Mouse (Mus musculus): Measurements from ENCODE around the gene Neb. TPM values are rescaled to one million over a fixed set of nuclear protein-coding genes. Genes with fewer than 3 reads are reported as not detected.

Gene Neb
- polyA plus RNA-seq (2015; fragmentation: Nextera tagmentation; extraction: Ambion mirVana), result 2.5 and 3.9 TPM in 2 replicates

GRCm38 (mm10) chr2:52378448-52378804 is at the start of gene Neb:
Gene Neb, minus strand, starts transcription at chr2:52378474.
- Histone ChIP-seq H3K4me3 (no peak within 1 kb of the TSS), H3K27ac (no peak within 1 kb of the TSS), H3K4me2 (peak within 1 kb of the TSS; percentile 34), H3K4me1 (replicated peaks) (0 out of 2 replicates have a peak, but pooled peaks cover 2% of the 10 kb centered on the region), H3K36me3 (no peaks in the 10 kb centered on the region), H3K9ac (no peak within 1 kb of the TSS), H3K27me3 (no peaks in the 10 kb centered on the region), H3K9me3 (replicated peaks) (no peaks in the 10 kb centered on the region)
- ATAC-seq (replicated peaks; ENCODE audit: insufficient number of reproducible peaks, insufficient read depth, low FRiP score, low read depth), result peak; percentile 55; the same call in 1 of the 2 replicates
- 49% methylated on average over 7 of the region's 7 CpGs for WGBS

GRCm38 (mm10) chr2:52427383-52427782 is 49.1 kb upstream of the Neb start:
- Histone ChIP-seq H3K36me3 (no peaks in the 10 kb centered on the region), H3K9ac (no peak overlapping the region), H3K4me3 (no peak overlapping the region), H3K27ac (no peak overlapping the region), H3K4me2 (no peak overlapping the region), H3K9me3 (replicated peaks) (no peaks in the 10 kb centered on the region), H3K4me1 (replicated peaks) (peaks cover 5% of the 10 kb centered on the region), H3K27me3 (no peaks in the 10 kb centered on the region)
- no peak for ATAC-seq (replicated peaks; ENCODE audit: insufficient number of reproducible peaks, insufficient read depth, low FRiP score, low read depth)
- WGBS, result 66% methylated on average over 3 of the region's 3 CpGs

DNA sequence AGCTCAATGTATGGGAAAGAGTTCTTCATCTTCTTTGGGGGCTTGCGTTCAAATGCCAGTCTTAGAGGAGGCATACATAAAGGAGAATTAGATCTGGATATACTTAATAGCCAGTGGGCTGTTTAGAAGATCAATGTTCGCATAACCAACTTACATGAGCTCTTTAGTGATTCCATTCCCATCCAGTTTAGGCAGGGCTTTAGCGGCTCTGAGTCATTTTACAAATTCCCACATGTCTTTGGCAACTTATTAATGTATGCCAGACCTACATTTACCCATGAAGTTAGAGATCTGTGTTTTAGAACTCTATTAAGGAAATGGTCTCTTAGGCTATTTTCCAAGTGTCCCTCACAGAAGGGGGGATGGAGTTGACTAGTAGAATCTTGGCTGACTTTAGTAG is 47.8 kb upstream of the Neb start:
- no peak for ATAC-seq (replicated peaks; ENCODE audit: insufficient number of reproducible peaks, insufficient read depth, low FRiP score, low read depth)
- H3K4me3 ChIP-seq, result peak overlapping the region; percentile 91; the same call in 1 of the 2 replicates
- whole genome bisulfite sequencing, result 90% methylated on average over 3 of the region's 3 CpGs
- H3K4me1 ChIP-seq (replicated peaks), result peaks cover 15% of the 10 kb centered on the region
- peak overlapping the region; percentile 67; the same call in 1 of the 2 replicates for H3K4me2 ChIP-seq
- H3K27me3 ChIP-seq, result no peaks in the 10 kb centered on the region
- no peaks in the 10 kb centered on the region for H3K9me3 ChIP-seq (replicated peaks)
- H3K27ac ChIP-seq, result no peak overlapping the region
- H3K9ac ChIP-seq, result no peak overlapping the region
- H3K36me3 ChIP-seq, result no peaks in the 10 kb centered on the region

GRCm38 (mm10) chr2:52425523-52425795 is 47.2 kb upstream of the Neb start:
- no peaks in the 10 kb centered on the region for H3K36me3 ChIP-seq
- no peak for ATAC-seq (replicated peaks; ENCODE audit: insufficient number of reproducible peaks, insufficient read depth, low FRiP score, low read depth)
- 21% methylated on average over 10 of the region's 10 CpGs for WGBS
- H3K4me3 ChIP-seq, result peak overlapping the region; percentile 91
- H3K4me1 ChIP-seq (replicated peaks), result peaks cover 21% of the 10 kb centered on the region
- no peaks in the 10 kb centered on the region for H3K9me3 ChIP-seq (replicated peaks)
- peak overlapping the region; percentile 80 for H3K27ac ChIP-seq
- peak overlapping the region; percentile 67 for H3K4me2 ChIP-seq
- peak overlapping the region; percentile 60 for H3K9ac ChIP-seq
- H3K27me3 ChIP-seq, result no peaks in the 10 kb centered on the region

GRCm38 (mm10) chr2:52424747-52425522 is 46.7 kb upstream of the Neb start, which contains the start of gene Arl5a:
Gene Arl5a, minus strand, starts transcription at chr2:52424901.
- no peaks in the 10 kb centered on the region for H3K9me3 ChIP-seq (replicated peaks)
- under 1% methylated on average over 48 of the region's 57 CpGs for WGBS

DNA sequence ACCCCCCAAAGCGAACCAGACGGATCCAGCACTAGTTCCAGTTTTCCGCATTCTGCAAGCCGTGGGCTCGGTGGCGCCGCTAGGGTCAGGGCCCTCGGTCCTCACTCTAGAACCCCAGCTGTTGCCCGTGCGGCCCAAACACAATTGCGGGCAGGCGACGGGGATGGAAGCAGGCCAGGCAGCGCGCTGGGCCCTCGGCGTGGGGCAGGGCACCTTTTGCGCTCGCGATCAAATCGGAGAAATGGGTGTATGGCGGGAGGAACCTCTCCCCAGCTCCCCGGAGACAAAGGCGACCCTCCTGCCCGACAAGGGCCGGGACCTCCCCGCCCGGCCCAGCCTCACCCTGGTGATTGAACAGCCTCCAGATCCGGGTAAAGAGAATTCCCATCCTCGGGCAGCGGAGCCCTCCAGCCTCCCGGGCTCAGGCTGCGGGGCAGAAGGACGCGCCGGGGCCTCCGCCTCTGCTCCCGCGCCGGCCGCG is 46.0 kb upstream of the Neb start:
- ATAC-seq (replicated peaks; ENCODE audit: insufficient number of reproducible peaks, insufficient read depth, low FRiP score, low read depth), result peak; percentile 68
- H3K9ac ChIP-seq, result peak overlapping the region; percentile 85
- no peaks in the 10 kb centered on the region for H3K9me3 ChIP-seq (replicated peaks)
- peak overlapping the region; percentile 57 for H3K4me2 ChIP-seq
- H3K4me1 ChIP-seq (replicated peaks), result peaks cover 28% of the 10 kb centered on the region
- no peaks in the 10 kb centered on the region for H3K27me3 ChIP-seq
- peak overlapping the region; percentile 80 for H3K27ac ChIP-seq
- no peaks in the 10 kb centered on the region for H3K36me3 ChIP-seq
- WGBS, result under 1% methylated on average over 34 of the region's 42 CpGs
- peak overlapping the region; percentile 91 for H3K4me3 ChIP-seq

More at GRCm38 (mm10) chr2:52424747-52425522, 46.7 kb upstream of the Neb start, which contains the start of gene Arl5a:
- Histone ChIP-seq H3K4me1 (replicated peaks) (peaks cover 26% of the 10 kb centered on the region), H3K4me3 (peak within 1 kb of the TSS; percentile 91), H3K36me3 (no peaks in the 10 kb centered on the region), H3K4me2 (peak within 1 kb of the TSS; percentile 67), H3K27ac (peak within 1 kb of the TSS; percentile 80), H3K9ac (peak within 1 kb of the TSS; percentile 85), H3K27me3 (no peaks in the 10 kb centered on the region)
- peak; percentile 96 for ATAC-seq (replicated peaks; ENCODE audit: insufficient number of reproducible peaks, insufficient read depth, low FRiP score, low read depth)

DNA sequence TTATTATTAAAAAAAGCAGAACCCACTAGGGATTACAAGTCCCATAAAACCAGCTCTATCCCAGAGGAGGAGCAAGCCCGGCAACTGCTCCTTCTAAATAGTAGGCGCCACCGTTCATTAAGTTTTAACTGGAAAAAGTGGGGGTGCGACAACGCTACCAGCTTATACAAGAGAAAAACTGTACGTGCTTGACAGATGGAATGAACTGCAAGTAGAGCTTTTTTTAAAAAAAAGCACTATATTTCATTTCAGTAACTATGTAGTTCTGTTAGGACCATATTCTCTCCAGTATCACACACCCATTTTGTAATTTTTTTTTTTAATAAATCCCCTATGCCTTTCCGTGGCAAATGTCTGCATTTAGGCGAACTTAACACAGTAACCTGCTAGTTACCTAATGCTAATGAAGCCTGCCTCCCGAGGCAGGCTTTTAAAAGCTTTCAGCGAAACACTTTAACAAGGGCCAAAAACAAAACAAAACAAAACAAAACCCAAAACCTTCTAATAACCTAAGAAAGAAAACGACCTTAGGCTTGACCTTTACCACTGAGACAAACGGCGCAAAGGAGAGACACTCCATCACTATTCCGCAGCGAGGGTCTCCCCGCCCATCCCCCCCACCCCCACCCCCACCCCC is 45.5 kb upstream of the Neb start:
- 2% methylated on average over 16 of the region's 16 CpGs for WGBS
- ATAC-seq (replicated peaks; ENCODE audit: insufficient number of reproducible peaks, insufficient read depth, low FRiP score, low read depth), result no peak
- Histone ChIP-seq H3K9ac (peak overlapping the region; percentile 85), H3K4me3 (peak overlapping the region; percentile 91), H3K4me1 (replicated peaks) (peaks cover 34% of the 10 kb centered on the region), H3K36me3 (no peaks in the 10 kb centered on the region), H3K27me3 (no peaks in the 10 kb centered on the region), H3K9me3 (replicated peaks) (no peaks in the 10 kb centered on the region), H3K27ac (peak overlapping the region; percentile 80), H3K4me2 (peak overlapping the region; percentile 57)

DNA sequence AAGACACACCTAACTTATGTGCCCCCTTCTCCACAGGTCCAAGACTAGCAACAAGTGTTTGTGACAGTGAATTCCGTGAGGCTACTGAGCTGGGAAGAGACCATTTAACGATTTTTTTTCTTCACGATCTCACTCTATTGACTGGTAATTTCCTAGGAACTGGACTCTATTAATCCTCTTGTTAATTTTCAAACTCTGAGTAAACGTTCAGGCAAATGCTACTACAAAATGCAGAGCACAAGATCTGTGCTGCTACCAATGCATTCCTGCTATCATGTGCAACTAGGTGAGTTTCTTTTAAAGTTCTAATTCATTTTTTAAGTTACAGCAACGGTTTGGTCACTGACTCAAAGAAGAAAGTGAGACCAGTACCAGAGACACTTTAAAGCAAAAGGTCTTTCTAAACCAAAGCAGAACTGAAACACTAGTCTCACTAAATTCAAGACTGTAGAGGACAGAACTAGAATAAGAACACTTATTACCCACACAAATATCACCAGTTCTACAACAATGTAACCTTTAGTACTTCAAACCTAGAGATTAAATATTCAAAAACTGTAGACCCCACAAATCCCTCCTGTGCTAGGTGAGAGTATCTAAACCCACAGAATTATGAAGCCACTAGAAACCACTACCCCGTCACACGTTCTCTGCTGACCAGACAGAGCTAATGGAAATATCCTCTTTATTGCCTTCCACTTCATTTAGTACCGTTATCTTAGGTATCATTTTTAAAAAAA is 44.8 kb upstream of the Neb start:
- H3K4me1 ChIP-seq (replicated peaks), result peaks cover 37% of the 10 kb centered on the region

GRCm38 (mm10) chr2:52421197-52421596 is 42.9 kb upstream of the Neb start:
- WGBS, result 28% methylated on average over 6 of the region's 6 CpGs
- peak overlapping the region; percentile 39 for H3K27ac ChIP-seq
- peaks cover 37% of the 10 kb centered on the region for H3K4me1 ChIP-seq (replicated peaks)
- H3K9ac ChIP-seq, result no peak overlapping the region
- no peaks in the 10 kb centered on the region for H3K9me3 ChIP-seq (replicated peaks)
- H3K4me2 ChIP-seq, result peak overlapping the region; percentile 57
- no peak for ATAC-seq (replicated peaks; ENCODE audit: insufficient number of reproducible peaks, insufficient read depth, low FRiP score, low read depth)
- H3K36me3 ChIP-seq, result peaks cover 2% of the 10 kb centered on the region
- H3K4me3 ChIP-seq, result no peak overlapping the region
- H3K27me3 ChIP-seq, result no peaks in the 10 kb centered on the region

More for the DNA sequence above, 44.8 kb upstream of the Neb start:
- H3K9ac ChIP-seq, result peak overlapping the region; percentile 85
- peak overlapping the region; percentile 57 for H3K4me2 ChIP-seq
- ATAC-seq (replicated peaks; ENCODE audit: insufficient number of reproducible peaks, insufficient read depth, low FRiP score, low read depth), result no peak
- no peaks in the 10 kb centered on the region for H3K27me3 ChIP-seq
- WGBS, result 36% methylated on average over 8 of the region's 8 CpGs
- H3K36me3 ChIP-seq, result no peaks in the 10 kb centered on the region
- H3K4me3 ChIP-seq, result peak overlapping the region; percentile 91
- H3K27ac ChIP-seq, result peak overlapping the region; percentile 80; the same call in 1 of the 2 replicates
- no peaks in the 10 kb centered on the region for H3K9me3 ChIP-seq (replicated peaks)

GRCm38 (mm10) chr2:52420001-52420710 is 41.9 kb upstream of the Neb start:
- ATAC-seq (replicated peaks; ENCODE audit: insufficient number of reproducible peaks, insufficient read depth, low FRiP score, low read depth), result no peak
- Histone ChIP-seq H3K4me2 (no peak overlapping the region), H3K4me3 (no peak overlapping the region), H3K27ac (no peak overlapping the region), H3K9me3 (replicated peaks) (no peaks in the 10 kb centered on the region), H3K9ac (no peak overlapping the region), H3K27me3 (no peaks in the 10 kb centered on the region), H3K36me3 (peaks cover 13% of the 10 kb centered on the region), H3K4me1 (replicated peaks) (peaks cover 37% of the 10 kb centered on the region)
- WGBS, result 70% methylated on average over 7 of the region's 7 CpGs
